9 mouse cellular contexts compared by ENCODE assay signal in genomic region chr17:35052271-35052798, GRCm38 (mm10). TPM values are rescaled to one million over a fixed set of nuclear protein-coding genes. Genes with fewer than 3 reads are reported as not detected.
DNase-seq lines count a peak whose midpoint lies in the region; ATAC-seq and TF ChIP-seq lines count a peak whose summit lies in the region.
"Had no signal": no experiment of that assay in that cellular context is flagged by ENCODE, and none has a peak within 500 bp of the region (broad histone marks: within the 10 kb centered on the region; RNA-seq: fewer than 3 reads in every experiment).

No protein-coding gene starts in this region.

- peak overlapping the region; percentile 53 for H3K9ac ChIP-seq in hindbrain, embryonic 14.5 days
- H3K9ac ChIP-seq in midbrain, embryonic 15.5 days: peak overlapping the region; percentile 42; the same call in 1 of the 2 replicates

- peak overlapping the region; percentile 59 for H3K4me2 ChIP-seq in hindbrain, embryonic 14.5 days (replicated peaks)
- H3K4me2 ChIP-seq in midbrain, embryonic 15.5 days: peak overlapping the region; percentile 48; the same call in 1 of the 2 replicates

- DNase-seq in kidney, adult 2 months: no peak
- DNase-seq in kidney, adult 11 months: no peak
- no peak for DNase-seq in hindbrain, embryonic 14.5 days (ENCODE audit: low spot score)
- DNase-seq in left cerebral cortex, postnatal 36 days (ENCODE audit: low spot score in 2 of 2): no peak
- no peak for DNase-seq in frontal cortex, adult 2 months (ENCODE audit: extremely low spot score in 1 of 2, low spot score in 1 of 2)
- no peak for DNase-seq in left cerebral cortex, adult 9 months (ENCODE audit: low spot score in 2 of 2)

- peaks cover 7% of the 10 kb centered on the region; the same call in 1 of the 2 replicates for H3K36me3 ChIP-seq in kidney, adult 2 months (ENCODE audit: control insufficient read depth, insufficient read depth, low read length)
- H3K36me3 ChIP-seq in hindbrain, embryonic 14.5 days (replicated peaks; ENCODE audit: control insufficient read depth, insufficient read depth): peaks cover 18% of the 10 kb centered on the region; the same call in 1 of the 2 replicates
- H3K36me3 ChIP-seq in midbrain, embryonic 15.5 days (replicated peaks): no peaks in the 10 kb centered on the region

- H3K27ac ChIP-seq in kidney, adult 2 months (ENCODE audit: insufficient read depth, low read depth, low read length): peak overlapping the region; percentile 36
- no peak overlapping the region for H3K27ac ChIP-seq in bone marrow, adult 2 months (ENCODE audit: control insufficient read depth, insufficient read depth, low read depth, low read length, poor library complexity)
- H3K27ac ChIP-seq in hindbrain, embryonic 14.5 days: peak overlapping the region; percentile 87
- H3K27ac ChIP-seq in midbrain, embryonic 15.5 days: peak overlapping the region; percentile 82

- intact Hi-C loops in left cerebral cortex, postnatal 36 days (cut with DNase I): no loop called here

- no peaks in the 10 kb centered on the region for H3K9me3 ChIP-seq in hindbrain, embryonic 14.5 days (ENCODE audit: control insufficient read depth, low read length)
- no peaks in the 10 kb centered on the region for H3K9me3 ChIP-seq in midbrain, embryonic 15.5 days

- 54% methylated on average over 12 of the region's 12 CpGs for WGBS in kidney, adult 2 months
- 69% methylated on average over 12 of the region's 12 CpGs for WGBS in bone marrow, adult 2 months
- WGBS in hindbrain, embryonic 14.5 days: 81% methylated on average over 12 of the region's 12 CpGs
- WGBS in midbrain, embryonic 15.5 days: 68% methylated on average over 12 of the region's 12 CpGs

- peaks cover 14% of the 10 kb centered on the region for H3K4me1 ChIP-seq in kidney, adult 2 months (ENCODE audit: control insufficient read depth, insufficient read depth, low read length)
- peaks cover 5% of the 10 kb centered on the region; the same call in 1 of the 2 replicates for H3K4me1 ChIP-seq in bone marrow, adult 2 months (ENCODE audit: control insufficient read depth, insufficient read depth, low read length)
- peaks cover 16% of the 10 kb centered on the region; the same call in 1 of the 2 replicates for H3K4me1 ChIP-seq in hindbrain, embryonic 14.5 days (replicated peaks; ENCODE audit: control insufficient read depth, insufficient read depth, low read length)
- peaks cover 24% of the 10 kb centered on the region for H3K4me1 ChIP-seq in midbrain, embryonic 15.5 days

- H3K4me3 ChIP-seq in kidney, adult 2 months (ENCODE audit: insufficient read depth, low read depth, low read length): peak overlapping the region; percentile 73; the same call in 1 of the 2 replicates
- peak overlapping the region; percentile 15 for H3K4me3 ChIP-seq in bone marrow, adult 2 months (replicated peaks; ENCODE audit: control insufficient read depth, low read depth, low read length)
- no peak overlapping the region for H3K4me3 ChIP-seq in hindbrain, embryonic 14.5 days (replicated peaks; ENCODE audit: low read length)
- no peak overlapping the region; the same call in 1 of the 2 replicates for H3K4me3 ChIP-seq in midbrain, embryonic 15.5 days

- no peak for TF ChIP-seq CTCF in kidney, adult 2 months (conservative IDR thresholded peaks at IDR 0.05; ENCODE audit: insufficient read depth, insufficient read length, low read depth, low read length)
- no peak for TF ChIP-seq CTCF in bone marrow, adult 2 months (IDR thresholded peaks at IDR 0.05; ENCODE audit: control insufficient read depth, insufficient read depth, low read length)

- TF ChIP-seq POLR2A in kidney, adult 2 months (IDR thresholded peaks at IDR 0.05; ENCODE audit: low read depth, low read length): no peak
- TF ChIP-seq POLR2A in bone marrow, adult 2 months (IDR thresholded peaks at IDR 0.05; ENCODE audit: borderline replicate concordance, control insufficient read depth, low read depth, low read length): no peak

- no peaks in the 10 kb centered on the region for H3K27me3 ChIP-seq in kidney, adult 2 months (replicated peaks; ENCODE audit: control insufficient read depth, insufficient read depth, low read length)
- no peaks in the 10 kb centered on the region for H3K27me3 ChIP-seq in hindbrain, embryonic 14.5 days (ENCODE audit: control insufficient read depth, insufficient read depth, low read length)
- H3K27me3 ChIP-seq in midbrain, embryonic 15.5 days (replicated peaks): no peaks in the 10 kb centered on the region

- no peak for ATAC-seq in hindbrain, embryonic 14.5 days (ENCODE audit: low FRiP score)
- no peak for ATAC-seq in midbrain, embryonic 15.5 days (replicated peaks)

RNA-seq across cellular contexts. Expression of gene Clic1, which starts 2.6 kb away (rescaled TPM):
- polyA plus RNA-seq in kidney, adult 2 months (2012; rRNA removed): 105 and 117 TPM in 2 replicates
- polyA plus RNA-seq in bone marrow, adult 2 months (2011; ENCODE audit: insufficient read depth, insufficient read length, low replicate concordance, missing spikeins): 76.2 and 141 TPM in 2 replicates
- 23.8 and 24.7 TPM in 2 replicates for polyA plus RNA-seq in hindbrain, embryonic 14.5 days (2014; fragmentation: Nextera tagmentation; extraction: Ambion mirVana)
- 62.4 and 72.1 TPM in 2 replicates for polyA plus RNA-seq in midbrain, embryonic 15.5 days (2015; fragmentation: Nextera tagmentation; extraction: Ambion mirVana)
- total RNA-seq in left cerebral cortex, postnatal 36 days (2021): 1 to 10 TPM; 8.4 to 8.5 TPM
- 26.4 and 28.5 TPM in 2 replicates for polyA plus RNA-seq in frontal cortex, adult 2 months (2012; rRNA removed)

RNA-seq across cellular contexts. Expression of gene Msh5, which starts 5.8 kb away (rescaled TPM):
- 1.6 and 2.4 TPM in 2 replicates for polyA plus RNA-seq in kidney, adult 2 months (2012; rRNA removed)
- 12.1 and 17.2 TPM in 2 replicates for polyA plus RNA-seq in bone marrow, adult 2 months (2011; ENCODE audit: insufficient read depth, insufficient read length, low replicate concordance, missing spikeins)
- polyA plus RNA-seq in hindbrain, embryonic 14.5 days (2014; fragmentation: Nextera tagmentation; extraction: Ambion mirVana): 1.5 and 2.4 TPM in 2 replicates
- polyA plus RNA-seq in midbrain, embryonic 15.5 days (2015; fragmentation: Nextera tagmentation; extraction: Ambion mirVana): 1.6 and 3.3 TPM in 2 replicates
- total RNA-seq in left cerebral cortex, postnatal 36 days (2021): under 1 TPM in 1 of 2 experiments, not detected in 1; 0.66 TPM
- polyA plus RNA-seq in frontal cortex, adult 2 months (2012; rRNA removed): 1.5 and 2.0 TPM in 2 replicates

RNA-seq across cellular contexts. Expression of gene Ddah2, which starts 6.5 kb away (rescaled TPM):
- 37.7 and 41.0 TPM in 2 replicates for polyA plus RNA-seq in kidney, adult 2 months (2012; rRNA removed)
- 12.5 and 15.2 TPM in 2 replicates for polyA plus RNA-seq in bone marrow, adult 2 months (2011; ENCODE audit: insufficient read depth, insufficient read length, low replicate concordance, missing spikeins)
- 295 and 328 TPM in 2 replicates for polyA plus RNA-seq in hindbrain, embryonic 14.5 days (2014; fragmentation: Nextera tagmentation; extraction: Ambion mirVana)
- 337 and 380 TPM in 2 replicates for polyA plus RNA-seq in midbrain, embryonic 15.5 days (2015; fragmentation: Nextera tagmentation; extraction: Ambion mirVana)
- 10 to 100 TPM; 13.9 to 14.0 TPM for total RNA-seq in left cerebral cortex, postnatal 36 days (2021)
- polyA plus RNA-seq in frontal cortex, adult 2 months (2012; rRNA removed): 40.8 and 42.8 TPM in 2 replicates

RNA-seq across cellular contexts. Expression of gene Ly6g6c, which starts 12.9 kb away (rescaled TPM):
- polyA plus RNA-seq in kidney, adult 2 months (2012; rRNA removed): 0.13 and 0.16 TPM in 2 replicates
- 1.6 and 1.7 TPM in 2 replicates for polyA plus RNA-seq in bone marrow, adult 2 months (2011; ENCODE audit: insufficient read depth, insufficient read length, low replicate concordance, missing spikeins)
- polyA plus RNA-seq in hindbrain, embryonic 14.5 days (2014; fragmentation: Nextera tagmentation; extraction: Ambion mirVana): not detected in 2 replicates
- polyA plus RNA-seq in midbrain, embryonic 15.5 days (2015; fragmentation: Nextera tagmentation; extraction: Ambion mirVana): 0.31 TPM in 1 of 2 replicates, not detected in the other
- not detected for total RNA-seq in left cerebral cortex, postnatal 36 days (2021)
- not detected in 2 replicates for polyA plus RNA-seq in frontal cortex, adult 2 months (2012; rRNA removed)
- total RNA-seq: hematopoietic stem cell, adult 5-6 weeks had no signal

RNA-seq across cellular contexts. Expression of gene Mpig6b, which starts 13.6 kb away (rescaled TPM):
- polyA plus RNA-seq in kidney, adult 2 months (2012; rRNA removed): 0.46 and 0.66 TPM in 2 replicates
- 16.5 and 35.6 TPM in 2 replicates for polyA plus RNA-seq in bone marrow, adult 2 months (2011; ENCODE audit: insufficient read depth, insufficient read length, low replicate concordance, missing spikeins)
- polyA plus RNA-seq in hindbrain, embryonic 14.5 days (2014; fragmentation: Nextera tagmentation; extraction: Ambion mirVana): 0.21 and 0.42 TPM in 2 replicates
- 0.21 and 0.43 TPM in 2 replicates for polyA plus RNA-seq in midbrain, embryonic 15.5 days (2015; fragmentation: Nextera tagmentation; extraction: Ambion mirVana)
- not detected for total RNA-seq in left cerebral cortex, postnatal 36 days (2021)
- 0.04 TPM in 2 replicates for polyA plus RNA-seq in frontal cortex, adult 2 months (2012; rRNA removed)
- total RNA-seq: hematopoietic stem cell, adult 5-6 weeks had no signal

Comparison
In these comparisons a context has a peak if more than half of its experiments do, and no peak if none do; other contexts are left out.
1. H3K4me3 ChIP-seq: peak in kidney, adult 2 months (single experiment) and bone marrow, adult 2 months (single experiment); none in hindbrain, embryonic 14.5 days (single experiment) and midbrain, embryonic 15.5 days (single experiment).